Mouse (Mus musculus): ENCODE measurements around the gene Ncoa7.

- TF ChIP-seq CTCF (IDR thresholded peaks at IDR 0.05; ENCODE audit: control insufficient read depth, insufficient read depth, insufficient replicate concordance, low read depth, low read length) = no peak
- TF ChIP-seq POLR2A (IDR thresholded peaks at IDR 0.05; ENCODE audit: control insufficient read depth, low read depth, low read length) = no peak
Observed at GRCm38 (mm10) chr10:30709846-30710403, 93.2 kb downstream of the Ncoa7 start.

Data from testis, adult 2 months (tissue).